Mouse (Mus musculus) ES-Bruce4 (cell line): ENCODE data around the gene Gm8334. TPM values are rescaled to one million over a fixed set of nuclear protein-coding genes. Genes with fewer than 3 reads are reported as not detected.
"Not testable (repeated sequence)": the region's sequence is repeated elsewhere in the genome, so short reads cannot be mapped to it uniquely, and the experiment has no call there.

ENCODE experiments used
- H3K27ac ChIP-seq: 2 replicates; pipeline ENCODE4 v1.5.1; 2012; ENCODE audit warnings: low read length, inconsistent platforms; ENCODE audit not compliant: insufficient read depth
- H3K27me3 ChIP-seq: 2 replicates; pipeline ENCODE4 v1.6.1; 2012; ENCODE audit warnings: mild to moderate bottlenecking, low read length, inconsistent platforms; ENCODE audit not compliant: control insufficient read depth, poor library complexity, insufficient read depth, severe bottlenecking
- H3K36me3 ChIP-seq: 2 replicates; pipeline ENCODE4 v1.6.1; 2012; ENCODE audit warnings: inconsistent platforms, mild to moderate bottlenecking, low read length, moderate library complexity; ENCODE audit not compliant: control insufficient read depth, poor library complexity, insufficient read depth, severe bottlenecking
- H3K4me1 ChIP-seq: one replicate; pipeline ENCODE4 v1.8.1; 2011; ENCODE audit warnings: low read length; ENCODE audit not compliant: control insufficient read depth, insufficient read depth
- H3K4me3 ChIP-seq: 2 replicates; pipeline ENCODE4 v1.5.1; 2011; ENCODE audit warnings: low read depth, mild to moderate bottlenecking, low read length
- H3K9ac ChIP-seq: 2 replicates; pipeline ENCODE4 v1.6.1; 2012; ENCODE audit warnings: low read depth, mild to moderate bottlenecking, inconsistent platforms; ENCODE audit not compliant: poor library complexity, severe bottlenecking
- H3K9me3 ChIP-seq: replicated peaks from 2 replicates; pipeline ENCODE4 v1.6.1; 2012; ENCODE audit warnings: mild to moderate bottlenecking, low read length, inconsistent platforms; ENCODE audit not compliant: control insufficient read depth, poor library complexity, insufficient read depth, severe bottlenecking
- polyA plus RNA-seq: library from polyadenylated mRNA; stranded (reverse); fragments of >200 nt; gene quantifications from 2 replicates; pipeline ENCODE4 v1.2.4, GENCODE M21; 2011; ENCODE audit warnings: low read depth; ENCODE audit not compliant: missing spikeins, insufficient read depth, insufficient read length

The Gm8334 gene
- polyA plus RNA-seq = not detected in 2 replicates

DNA sequence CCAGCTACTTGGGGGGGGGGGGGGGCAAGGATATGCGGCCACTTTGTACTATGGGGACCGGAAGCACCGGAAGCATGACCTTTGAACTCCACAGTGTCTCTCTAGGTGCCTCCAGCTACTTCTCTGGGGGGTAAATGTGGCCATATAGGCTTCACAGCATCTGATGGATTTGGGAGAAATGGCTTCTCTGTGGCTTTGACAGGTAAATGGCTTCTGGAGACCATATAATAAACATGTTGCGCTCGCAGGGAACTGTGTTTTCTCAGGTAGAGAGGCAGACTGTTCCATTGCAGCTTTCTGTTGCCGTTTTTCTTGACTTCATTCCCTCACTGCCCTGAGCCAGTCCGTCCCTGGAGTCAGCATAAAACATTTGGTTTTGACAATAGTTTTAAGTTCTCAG lies at the start of gene Gm8334:
Gm8334 (minus strand) TSS at position 101 of the 400 bp plus-strand sequence.
- not testable (repeated sequence) for H3K36me3 ChIP-seq, H3K27ac ChIP-seq, H3K9me3 ChIP-seq, H3K4me1 ChIP-seq, H3K9ac ChIP-seq, H3K4me3 ChIP-seq, H3K27me3 ChIP-seq

DNA sequence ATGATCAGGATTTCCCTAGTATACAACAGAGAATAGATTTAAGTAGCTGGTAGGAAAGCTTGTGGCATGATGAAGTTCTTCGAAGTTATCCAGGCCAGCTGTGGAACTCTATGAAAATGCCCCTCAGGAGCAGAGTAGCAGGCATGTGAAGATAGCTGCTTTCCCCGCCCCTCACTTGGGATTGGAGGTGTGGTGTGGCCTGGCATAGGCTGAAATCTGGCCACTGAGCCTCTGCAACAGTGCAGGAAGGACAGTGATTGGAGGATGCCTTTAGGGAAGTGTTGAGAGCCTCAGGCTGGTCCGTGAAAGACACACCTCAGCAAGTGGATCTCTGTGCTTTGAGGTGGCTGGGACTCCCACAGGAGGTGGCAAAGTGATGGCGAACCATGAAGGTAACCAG lies 48.3 kb upstream of the Gm8334 start, which contains the start of gene Gm15127:
Gm15127 (plus strand) TSS at position 301 of the 400 bp plus-strand sequence.
- H3K36me3 ChIP-seq, H3K27ac ChIP-seq, H3K4me1 ChIP-seq, H3K9me3 ChIP-seq, H3K4me3 ChIP-seq, H3K27me3 ChIP-seq, H3K9ac ChIP-seq: not testable (repeated sequence)

Other genes starting within 250 kb of the Gm8334 start
- gene Gm15114, start 126.2 kb downstream of the Gm8334 start, polyA plus RNA-seq = not detected in 2 replicates
- not detected in 2 replicates for gene Gm15127, start 48.4 kb upstream of the Gm8334 start, polyA plus RNA-seq
- 0.56 TPM in 1 of 2 replicates, not detected in the other for gene Luzp4, start 242.5 kb upstream of the Gm8334 start, polyA plus RNA-seq